Mouse (Mus musculus) olfactory bulb, adult 2 months (tissue): ENCODE measurements around the gene Ubr4.

ENCODE experiments used
- CTCF ChIP-seq: fragments of 200-500 bp; IDR thresholded peaks from 2 replicates; pipeline ENCODE4 v1.5.1; 2012; ENCODE audit warnings: low read depth, mild to moderate bottlenecking, low read length, moderate library complexity; ENCODE audit not compliant: insufficient read depth
- POLR2A ChIP-seq: fragments of 200-500 bp; IDR thresholded peaks from 2 replicates; pipeline ENCODE4 v1.6.1; 2012; ENCODE audit warnings: mild to moderate bottlenecking, low read depth, low read length, moderate library complexity; ENCODE audit not compliant: insufficient read depth

DNA sequence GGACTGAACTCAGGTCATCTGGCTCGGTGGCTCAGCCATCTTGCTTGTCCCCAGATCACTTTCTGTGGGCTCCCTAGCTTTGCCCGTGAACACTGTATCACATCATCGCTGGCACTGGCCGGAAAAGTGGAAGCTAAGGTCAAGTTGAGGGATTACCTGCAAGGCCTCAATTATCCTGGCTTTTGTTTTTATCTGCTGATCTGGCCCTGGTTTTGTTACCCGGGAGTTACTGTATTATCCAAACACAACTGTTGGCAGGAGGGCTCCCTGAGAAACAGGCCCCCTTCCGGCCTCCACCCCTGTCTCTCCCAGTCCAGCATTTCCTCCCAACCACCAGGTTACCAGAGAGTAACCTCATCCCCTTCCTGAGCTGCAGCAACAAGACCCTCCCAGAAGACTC is 166.8 kb downstream of the Ubr4 start:
- no peak for TF ChIP-seq CTCF
- no peak for TF ChIP-seq POLR2A
